Mouse (Mus musculus) olfactory bulb, adult 2 months (tissue): ENCODE results near the gene Ifnk.

Experiments
- CTCF ChIP-seq: fragments of 200-500 bp; IDR thresholded peaks from 2 replicates; pipeline ENCODE4 v1.5.1; 2012; ENCODE audit warnings: low read depth, mild to moderate bottlenecking, low read length, moderate library complexity; ENCODE audit not compliant: insufficient read depth
- POLR2A ChIP-seq: fragments of 200-500 bp; IDR thresholded peaks from 2 replicates; pipeline ENCODE4 v1.6.1; 2012; ENCODE audit warnings: mild to moderate bottlenecking, low read depth, low read length, moderate library complexity; ENCODE audit not compliant: insufficient read depth

DNA sequence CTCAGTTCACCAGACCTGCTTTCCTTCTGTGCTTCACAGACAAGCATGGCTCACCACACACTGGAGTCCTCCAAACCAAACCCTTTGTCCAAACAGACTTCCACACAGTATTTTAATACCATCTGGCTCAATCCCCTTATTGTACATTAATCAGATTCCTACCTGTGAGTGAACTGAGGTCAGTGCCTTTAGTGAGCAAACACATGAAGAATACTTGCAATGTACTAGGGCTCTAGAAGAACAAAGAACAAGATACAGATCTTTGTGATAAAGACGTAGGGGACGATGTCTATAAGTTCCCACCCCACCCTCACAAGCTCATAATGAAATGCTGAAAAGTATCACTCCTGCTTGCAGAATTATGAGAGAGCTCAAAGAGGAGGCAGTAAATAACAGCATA, 33.0 kb upstream of the Ifnk start:
- TF ChIP-seq POLR2A (no peak), CTCF (no peak)
